Mouse (Mus musculus): ENCODE measurements around the gene Ndrg3.
"Not testable (repeated sequence)": the region's sequence is repeated elsewhere in the genome, so short reads cannot be mapped to it uniquely, and the experiment has no call there.

The Ndrg3 gene

DNA sequence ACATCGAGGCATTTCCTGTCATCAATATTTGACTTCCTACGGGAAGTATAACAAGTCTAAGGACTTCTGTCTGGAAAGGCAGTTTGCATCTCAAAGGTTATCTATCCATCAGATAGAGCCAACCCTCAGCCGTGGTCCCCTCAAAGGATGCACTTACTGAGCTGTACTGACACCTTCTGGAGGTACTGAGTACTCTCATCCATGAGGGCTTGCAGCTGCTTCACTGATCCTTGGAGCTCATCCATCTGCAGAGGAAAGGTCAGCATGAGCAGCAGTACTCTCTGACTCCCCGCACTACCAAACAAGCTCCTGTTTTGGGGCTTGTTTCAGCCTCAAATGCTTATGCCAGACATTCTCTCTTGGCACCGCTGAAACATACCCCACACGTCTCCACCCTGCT, 4.7 kb upstream of the Ndrg3 start:
- DNase-seq = peak; percentile 67 to 73

DNA sequence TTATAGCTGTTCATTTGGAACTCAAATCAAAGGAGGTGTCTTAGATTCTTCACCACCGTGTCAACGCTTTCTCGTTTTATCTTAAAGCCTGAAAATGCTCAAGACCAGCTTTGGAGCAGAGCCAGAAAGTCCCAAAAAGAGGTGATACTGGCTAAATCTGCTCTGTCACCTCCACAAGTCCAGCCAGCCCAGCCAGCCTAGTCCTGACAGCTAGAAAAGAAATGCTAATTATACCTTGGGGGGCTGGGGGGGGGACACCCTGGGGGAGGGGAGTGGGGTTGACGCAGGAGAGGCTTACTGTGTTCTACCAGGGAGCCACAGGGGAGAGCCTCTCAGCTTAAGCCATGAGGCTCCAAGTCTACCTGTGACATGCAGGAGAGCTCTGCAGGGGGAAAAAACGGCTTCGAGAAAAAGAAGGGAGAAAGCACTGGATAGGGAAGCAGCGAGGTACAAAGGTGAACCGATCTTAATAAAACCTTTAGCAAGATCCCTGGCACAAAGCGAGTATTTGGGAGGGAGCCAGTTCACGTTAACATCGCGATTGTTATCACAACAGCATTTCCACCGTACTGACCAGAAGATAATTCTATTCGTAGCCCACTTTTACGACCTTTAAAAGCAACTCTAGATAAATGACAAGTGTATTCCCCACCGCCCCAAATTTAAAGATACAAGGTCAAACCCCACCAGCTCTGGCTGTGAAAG, 977 bp downstream of the Ndrg3 start:
- DNase-seq = peak; percentile 43 to 53

DNA sequence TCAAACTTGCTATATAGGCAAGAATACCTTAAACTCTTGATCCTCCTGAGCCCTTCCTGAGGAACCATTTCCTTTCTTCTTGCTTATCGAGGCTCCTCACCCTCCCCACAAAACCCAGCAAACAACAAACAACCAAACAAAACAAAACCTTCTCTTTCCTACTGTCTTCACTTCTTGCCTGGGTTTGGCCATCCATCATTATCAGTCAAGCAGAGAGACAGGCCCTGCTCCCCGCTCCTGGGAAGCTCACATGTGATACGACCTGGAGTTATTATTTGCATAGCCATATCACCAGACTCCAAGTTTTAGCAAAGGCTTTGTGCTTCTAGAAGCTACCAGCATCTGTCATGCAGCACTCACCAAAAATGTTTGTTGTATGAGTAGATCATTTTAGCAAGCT, 4.5 kb downstream of the Ndrg3 start:
- no peak for DNase-seq

DNA sequence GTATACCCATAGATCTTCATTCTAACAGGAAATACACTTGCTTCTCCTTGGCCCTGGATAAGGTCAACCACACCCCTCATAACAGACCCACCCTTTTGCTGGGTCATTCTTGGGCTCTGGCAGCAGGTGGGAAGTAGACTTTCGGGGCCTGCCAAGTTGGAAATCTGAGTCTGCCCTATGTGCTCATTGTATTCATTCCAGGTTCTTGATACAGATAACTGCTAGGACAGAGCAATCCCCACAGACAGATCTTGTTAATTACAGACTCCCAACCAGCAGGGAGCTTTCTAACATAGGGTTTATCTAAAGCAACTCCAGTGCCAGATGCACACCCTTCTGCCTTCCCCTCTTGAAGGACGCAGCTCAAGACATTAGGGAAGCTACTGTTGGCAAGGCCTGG, 9.0 kb downstream of the Ndrg3 start:
- no peak for DNase-seq

- DNase-seq = no peak
Measured at GRCm38 (mm10) chr2:156981291-156981690, 10.6 kb downstream of the Ndrg3 start.

GRCm38 (mm10) chr2:156980059-156980458, 11.8 kb downstream of the Ndrg3 start:
- DNase-seq = no peak

DNA sequence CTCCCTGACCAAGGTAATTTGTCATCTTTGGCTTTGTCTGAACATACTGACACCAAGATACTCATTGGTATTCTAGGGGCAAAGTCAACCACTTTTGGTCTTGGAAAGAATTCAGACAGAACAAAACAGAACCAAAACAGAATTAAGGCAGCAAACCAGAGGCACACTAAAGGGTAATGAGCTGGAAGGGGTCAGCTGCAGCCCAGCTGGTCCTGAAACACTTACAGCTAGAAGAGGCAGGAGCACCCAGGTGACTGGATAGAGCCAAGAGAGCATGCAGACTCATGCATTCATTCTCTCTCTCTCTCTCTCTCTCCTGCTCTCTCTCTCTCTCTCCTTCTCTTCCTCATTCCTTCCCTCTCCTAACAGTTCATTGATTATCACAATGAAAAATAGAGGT, 15.1 kb downstream of the Ndrg3 start:
- no peak for DNase-seq

DNA sequence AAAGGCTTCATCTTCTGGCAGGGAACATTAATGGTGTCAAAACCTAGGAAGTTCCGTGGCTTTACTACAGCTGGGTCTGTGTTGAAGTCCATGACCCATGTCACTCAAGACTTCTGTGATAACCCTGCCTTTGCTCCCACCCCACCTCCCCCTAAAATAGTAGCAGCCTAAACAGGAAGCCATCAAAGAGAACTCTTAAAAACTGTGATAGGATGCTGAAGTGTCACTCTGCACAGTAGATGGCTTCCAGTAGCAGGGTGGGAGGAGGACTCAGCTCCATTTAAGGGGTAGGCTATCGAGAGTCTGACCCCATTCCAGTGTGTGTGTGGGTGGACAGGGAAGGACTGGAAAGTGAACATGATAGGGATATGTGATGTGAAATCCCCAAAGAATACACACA, 16.9 kb downstream of the Ndrg3 start:
- DNase-seq = no peak

DNA sequence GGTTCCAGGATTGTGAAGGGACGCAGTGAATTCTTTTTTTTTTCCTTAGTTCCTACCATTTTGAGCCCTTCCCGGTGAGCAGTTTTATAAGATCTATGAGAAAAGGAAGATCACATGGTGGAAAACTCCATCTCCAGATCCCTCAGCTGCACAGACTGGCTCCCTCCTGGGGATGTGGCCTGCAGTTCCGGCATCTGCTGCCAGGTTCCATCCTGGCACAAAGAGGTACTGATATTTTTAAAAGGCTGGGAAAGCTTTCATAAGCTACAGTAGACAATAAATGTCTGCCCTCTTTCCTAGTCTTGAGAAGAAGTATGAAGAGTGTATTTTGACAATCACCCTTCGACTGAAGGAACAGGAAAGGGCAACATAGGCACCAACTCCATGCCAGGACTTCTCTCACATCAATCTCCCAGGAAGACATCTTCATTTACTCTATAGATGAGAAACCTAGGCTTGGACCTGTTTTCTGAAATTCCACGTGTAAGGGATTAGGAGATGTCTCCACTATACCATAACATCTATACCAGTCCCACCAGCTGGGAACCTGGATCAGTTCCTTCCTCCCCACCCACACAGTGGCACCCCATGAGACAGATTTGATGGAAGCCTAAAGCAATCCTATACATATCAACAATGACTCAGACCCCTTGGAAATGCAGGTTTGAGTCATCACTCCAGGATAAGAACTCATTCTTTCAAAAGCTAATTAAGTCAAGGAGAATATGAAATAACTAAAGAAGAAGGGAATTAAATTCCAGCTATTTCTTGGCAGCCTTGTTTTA, 18.3 kb downstream of the Ndrg3 start:
- DNase-seq = no peak

GRCm38 (mm10) chr2:156970253-156970652, 21.6 kb downstream of the Ndrg3 start:
- DNase-seq = no peak

GRCm38 (mm10) chr2:156968501-156968900, 23.4 kb downstream of the Ndrg3 start:
- no peak for DNase-seq

- no peak for DNase-seq
Measured at GRCm38 (mm10) chr2:156967388-156967787, 24.5 kb downstream of the Ndrg3 start.

- DNase-seq = no peak
Measured at GRCm38 (mm10) chr2:156963891-156964290, 28.0 kb downstream of the Ndrg3 start.

DNA sequence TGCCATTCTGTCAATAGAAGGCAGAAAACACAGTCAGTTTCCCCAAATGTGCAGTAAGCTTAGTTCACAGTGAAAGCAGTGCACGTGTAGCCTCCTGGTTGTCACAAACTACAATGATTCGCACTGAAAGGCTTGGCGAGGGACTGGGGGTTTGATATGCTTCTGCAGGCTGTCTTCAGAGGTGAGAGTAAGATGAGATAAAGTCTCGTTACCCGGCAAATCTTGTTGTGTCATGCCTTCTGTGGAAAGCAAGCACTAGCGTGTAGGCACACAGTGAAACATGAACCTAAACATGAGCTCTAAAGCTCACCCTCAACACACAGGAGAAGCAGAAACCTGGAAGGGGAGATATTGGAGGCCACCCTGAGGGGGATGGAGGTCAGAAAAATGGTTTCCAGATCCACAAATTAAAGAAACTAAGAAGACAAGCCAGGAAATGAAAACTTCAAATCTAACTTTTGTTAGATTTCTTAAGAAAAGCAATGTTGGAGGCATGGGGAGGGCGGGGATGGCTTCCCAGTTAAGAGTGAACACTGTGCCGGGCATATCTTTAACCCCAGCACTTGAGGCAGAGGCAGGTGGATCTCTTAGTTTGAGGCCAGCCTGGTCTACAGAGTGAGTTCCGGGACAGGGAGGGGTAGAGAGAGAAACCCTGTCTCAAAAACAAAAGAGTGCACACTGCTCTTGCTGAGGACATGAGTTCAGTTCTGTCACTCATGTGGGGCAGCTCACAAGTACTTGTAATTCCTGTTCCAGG, 33.2 kb downstream of the Ndrg3 start:
- no peak for DNase-seq

- no peak for DNase-seq
Measured at GRCm38 (mm10) chr2:156957035-156957434, 34.8 kb downstream of the Ndrg3 start.

GRCm38 (mm10) chr2:156956306-156956705, 35.5 kb downstream of the Ndrg3 start:
- no peak for DNase-seq

DNA sequence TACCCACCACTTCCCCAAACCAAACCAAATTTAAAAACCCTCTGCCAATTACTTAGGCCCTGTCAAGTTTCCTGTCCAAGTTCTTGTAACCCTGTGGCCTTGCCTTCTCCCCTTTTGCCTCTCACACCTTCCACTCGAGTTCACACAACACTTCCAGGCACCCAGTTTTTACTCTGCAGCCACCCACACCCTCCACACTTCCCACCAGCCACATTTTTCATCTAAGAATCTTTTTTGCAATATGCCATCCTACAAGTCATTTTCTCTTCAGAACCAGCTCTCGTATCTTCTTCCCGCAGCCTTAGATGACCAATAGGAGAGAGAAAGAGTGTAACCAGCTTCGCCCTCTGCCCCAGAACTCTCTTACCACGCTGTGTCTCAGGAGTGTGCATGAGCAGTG, 37.4 kb downstream of the Ndrg3 start:
- no peak for DNase-seq

DNA sequence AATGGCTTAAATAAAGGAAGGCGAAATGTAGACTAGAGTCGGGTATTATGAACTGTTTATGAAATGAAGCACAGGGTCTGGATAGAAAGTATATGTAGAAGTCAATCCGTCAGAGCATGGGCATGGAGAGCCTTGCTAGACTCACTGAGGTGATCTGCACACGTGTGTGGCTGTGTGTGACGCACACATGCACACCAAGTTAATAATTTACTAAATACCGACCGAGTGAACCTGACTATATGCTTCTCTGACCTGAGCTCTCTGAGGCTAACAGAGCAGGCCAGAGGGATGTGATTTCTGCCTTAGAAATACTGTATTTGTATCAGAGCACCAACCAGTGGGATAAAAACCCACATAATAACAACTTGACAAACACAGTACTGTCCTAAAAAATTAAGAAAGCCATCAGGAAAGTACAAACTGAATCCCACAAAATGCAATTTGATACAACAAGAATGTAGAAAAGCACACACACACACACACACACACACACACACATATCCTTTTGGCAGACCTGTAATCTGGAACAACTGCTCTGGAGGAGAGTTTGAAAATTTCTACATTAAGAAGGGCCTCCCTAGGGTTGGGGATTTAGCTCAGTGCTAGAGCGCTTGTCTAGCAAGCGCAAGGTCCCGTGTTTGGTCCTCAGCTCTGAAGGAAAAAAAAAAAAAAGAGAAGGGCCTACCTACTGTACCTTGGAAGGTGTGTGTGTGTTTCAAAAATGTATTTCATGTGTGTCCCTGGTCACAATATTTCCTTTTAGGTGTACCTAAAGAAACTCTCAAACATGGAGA, 40.4 kb downstream of the Ndrg3 start:
- DNase-seq = no peak

DNA sequence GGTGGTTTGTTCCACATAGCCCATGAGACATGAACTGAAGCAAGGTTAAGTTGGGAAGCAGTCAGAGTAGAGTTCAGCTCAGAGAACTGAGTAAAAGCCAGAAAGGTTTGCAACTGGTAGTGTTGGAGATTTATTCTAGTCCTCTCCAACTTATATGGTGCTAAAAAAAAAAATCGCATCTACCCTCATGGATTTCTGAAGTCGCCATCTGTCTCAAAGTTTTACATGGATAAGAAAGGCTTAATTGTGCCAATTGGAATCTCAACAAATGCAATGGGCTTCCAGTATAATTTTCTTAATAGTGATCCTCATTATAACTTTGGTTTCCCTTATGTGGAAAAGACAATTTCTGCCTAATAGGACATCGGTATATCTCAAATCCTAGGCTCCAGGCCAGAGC, 41.0 kb downstream of the Ndrg3 start:
- DNase-seq = no peak

GRCm38 (mm10) chr2:156941523-156941922, 50.3 kb downstream of the Ndrg3 start:
- DNase-seq = not testable (repeated sequence)

- not testable (repeated sequence) for DNase-seq
Measured at GRCm38 (mm10) chr2:156939926-156940325, 51.9 kb downstream of the Ndrg3 start.

GRCm38 (mm10) chr2:156937795-156938194, 54.1 kb downstream of the Ndrg3 start:
- DNase-seq = no peak

- no peak for DNase-seq
Measured at GRCm38 (mm10) chr2:156935005-156935404, 56.9 kb downstream of the Ndrg3 start.

Measured in kidney, postnatal 25 days (tissue).